Mouse (Mus musculus): Measurements from ENCODE around the gene Gm11007.
"Not testable (repeated sequence)": the region's sequence is repeated elsewhere in the genome, so short reads cannot be mapped to it uniquely, and the experiment has no call there.

The Gm11007 gene

GRCm38 (mm10) chr2:175643678-175644077, at the start of gene Gm11007:
Gene Gm11007, plus strand, starts transcription at chr2:175643978.
- not testable (repeated sequence) for DNase-seq (ENCODE audit: low spot score in 2 of 2)

Data from urinary bladder, postnatal 36 days (tissue).